Mouse (Mus musculus) kidney, adult 2 months (tissue): Measurements from ENCODE around the gene Dglucy.

Experiments
- CTCF ChIP-seq: fragments of 200-500 bp; conservative IDR thresholded peaks from 2 replicates; pipeline ENCODE4 v1.5.1; 2011; ENCODE audit warnings: low read depth, mild to moderate bottlenecking, control low read depth, low read length, moderate library complexity, mixed read lengths; ENCODE audit not compliant: insufficient read depth, insufficient read length
- POLR2A ChIP-seq: fragments of 200-500 bp; IDR thresholded peaks from one replicate; pipeline ENCODE4 v1.6.1; 2011; ENCODE audit warnings: low read depth, low read length, control low read depth

GRCm38 (mm10) chr12:100770765-100771164 is 8.1 kb upstream of the Dglucy start:
- no peak for TF ChIP-seq POLR2A
- TF ChIP-seq CTCF, result no peak
